Mouse (Mus musculus) left cerebral cortex, adult 18-20 months (tissue): ENCODE data around the gene Zfp937. TPM values are rescaled to one million over a fixed set of nuclear protein-coding genes. Genes with fewer than 3 reads are reported as not detected.
"Not testable (repeated sequence)": the region's sequence is repeated elsewhere in the genome, so short reads cannot be mapped to it uniquely, and the experiment has no call there.

Experiments
- DNase-seq, 2 experiments: peaks; one replicate each; pipeline ENCODE4 v3.0.0; 2021 to 2022; ENCODE audit warnings: low spot score in 2 of 2, mixed read lengths in 1 of 2
- long read RNA-seq, 2 experiments: library from polyadenylated mRNA; stranded (forward); transcript quantifications; one replicate each; pipeline ENCODE4 v2.0.0; 2021
- total RNA-seq, 2 experiments: library from RNA; stranded (reverse); gene quantifications; 2 replicates each; pipeline ENCODE4 v1.2.3; 2021

The Zfp937 gene
- total RNA-seq, result 10 to 100 TPM; 10.0 to 11.6 TPM
- long read RNA-seq, experiment 1, partial matches to known transcripts, result 2 of 7 reads
- long read RNA-seq, experiment 1, other reads (novel, unspliced or antisense), result 3 of 7 reads
- long read RNA-seq, experiment 2, partial matches to known transcripts, result 0 of 2 reads
- long read RNA-seq, experiment 2, other reads (novel, unspliced or antisense), result 2 of 2 reads

DNA sequence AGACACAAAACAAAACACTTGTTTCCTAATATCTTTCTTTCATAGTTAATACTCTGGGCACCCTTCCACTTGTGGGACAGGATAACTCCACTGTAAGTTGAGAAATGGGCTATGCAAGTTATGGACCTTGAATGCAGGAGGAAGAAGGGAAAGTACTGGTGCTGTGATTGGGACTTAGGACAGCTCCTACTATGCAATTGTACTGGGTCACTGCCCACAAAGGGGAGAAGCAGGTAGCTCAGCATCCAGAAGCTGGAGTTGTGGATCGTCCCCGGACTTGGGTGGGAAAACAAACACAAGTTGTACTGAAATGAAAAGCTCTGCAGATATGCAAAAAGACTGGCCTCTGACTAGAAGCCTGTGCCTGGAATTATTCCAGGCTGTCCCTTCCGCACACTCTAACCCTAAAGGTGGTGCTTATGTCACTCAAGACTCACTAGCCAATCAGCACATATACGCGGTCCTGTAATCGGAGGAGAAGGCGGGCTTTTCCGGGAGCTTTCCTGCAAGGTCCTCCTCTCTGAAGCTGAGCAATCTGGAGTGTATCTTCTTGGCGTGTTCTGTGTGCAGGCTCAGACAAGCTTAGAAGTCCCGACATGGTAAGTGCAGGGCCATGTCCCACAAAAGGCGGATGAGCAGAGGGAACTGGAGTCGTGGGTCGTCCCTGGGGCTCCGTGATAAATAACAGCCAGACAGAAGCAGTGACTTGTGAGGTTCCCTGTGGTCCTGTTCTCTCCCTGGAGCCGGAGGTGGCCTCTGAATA lies at the start of gene Zfp937:
TSS of gene Zfp937 (plus strand) at position 474 of the 763 bp plus-strand sequence.
- peak; percentile 72 to 81 for DNase-seq

GRCm38 (mm10) chr2:150173833-150174232 lies 44.0 kb upstream of the Zfp937 start:
- DNase-seq, result no peak

DNA sequence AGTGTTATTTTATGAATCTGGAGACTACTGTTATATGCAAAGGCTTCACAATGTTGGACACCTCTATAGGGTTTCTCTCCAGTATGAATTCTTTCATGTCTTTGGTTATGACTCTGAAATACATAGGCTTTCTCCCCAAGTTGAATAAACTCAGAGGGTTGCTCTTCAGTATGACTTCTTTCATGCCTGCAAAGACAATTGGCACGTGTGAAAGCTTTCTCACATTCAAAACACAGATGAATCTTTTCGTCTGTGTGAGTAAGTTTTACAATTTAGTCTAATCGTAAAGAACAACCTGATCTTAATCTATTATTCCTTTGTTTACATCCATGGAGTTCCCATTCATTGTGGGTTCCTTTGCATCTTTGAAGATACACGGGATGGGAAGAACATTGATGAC lies 38.3 kb upstream of the Zfp937 start, which contains the start of gene Gm10770:
TSS of gene Gm10770 (minus strand) at position 101 of the 400 bp plus-strand sequence.
- DNase-seq, result not testable (repeated sequence)

DNA sequence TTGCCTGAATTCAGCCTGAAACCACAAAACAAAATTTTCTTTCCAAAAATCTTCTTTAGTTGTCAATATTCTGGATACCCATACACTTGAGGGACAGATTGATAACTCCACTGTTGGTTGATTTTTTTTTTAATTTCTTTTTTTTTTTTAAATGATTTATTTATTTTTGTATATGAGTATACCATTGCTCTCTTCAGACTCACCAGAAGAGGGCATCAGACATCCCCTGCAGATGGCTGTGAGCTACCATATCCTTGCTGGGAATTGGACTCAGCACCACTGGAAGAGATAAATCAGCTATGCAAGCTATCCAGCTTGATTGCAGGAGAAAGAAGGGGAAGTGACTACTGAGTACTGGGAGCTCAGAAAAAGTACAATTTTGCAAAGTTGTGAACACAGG lies 36.8 kb upstream of the Zfp937 start:
- DNase-seq, result not testable (repeated sequence)

GRCm38 (mm10) chr2:150181570-150181999 lies 36.3 kb upstream of the Zfp937 start, which contains the start of gene Gm14139:
Gm14139 (plus strand) TSS chr2:150181755.
- DNase-seq, result not testable (repeated sequence)

GRCm38 (mm10) chr2:150218363-150218725 lies 471 bp downstream of the Zfp937 start:
- not testable (repeated sequence) for DNase-seq

DNA sequence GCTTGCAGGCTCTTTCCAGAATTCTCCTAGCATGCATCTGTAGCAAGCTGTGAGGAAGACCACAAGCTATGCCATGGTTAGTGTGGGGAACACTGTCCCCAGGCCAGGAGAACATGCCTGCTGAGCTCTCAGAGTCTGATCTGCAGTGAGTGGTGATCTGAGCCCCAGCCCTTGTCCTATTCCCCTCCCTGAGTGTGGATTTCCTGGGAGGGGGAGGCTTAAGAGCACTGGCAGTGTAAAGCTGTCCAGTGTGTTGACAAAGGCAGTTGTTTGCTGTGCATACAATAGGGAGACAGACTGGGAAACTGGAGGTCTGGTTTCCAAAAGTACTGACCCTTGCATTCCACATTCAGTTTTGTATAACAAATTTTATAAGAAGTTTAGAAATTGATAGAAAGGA lies 5.4 kb downstream of the Zfp937 start:
- not testable (repeated sequence) for DNase-seq

- no peak for DNase-seq
Measured at GRCm38 (mm10) chr2:150243211-150243610, 25.3 kb downstream of the Zfp937 start.

- not testable (repeated sequence) for DNase-seq
Measured at GRCm38 (mm10) chr2:150255491-150255890, 37.6 kb downstream of the Zfp937 start, which contains the start of gene Gm21994. Gm21994 (minus strand) TSS chr2:150255591.

GRCm38 (mm10) chr2:150256861-150257260 lies 39.0 kb downstream of the Zfp937 start:
- DNase-seq, result not testable (repeated sequence)

DNA sequence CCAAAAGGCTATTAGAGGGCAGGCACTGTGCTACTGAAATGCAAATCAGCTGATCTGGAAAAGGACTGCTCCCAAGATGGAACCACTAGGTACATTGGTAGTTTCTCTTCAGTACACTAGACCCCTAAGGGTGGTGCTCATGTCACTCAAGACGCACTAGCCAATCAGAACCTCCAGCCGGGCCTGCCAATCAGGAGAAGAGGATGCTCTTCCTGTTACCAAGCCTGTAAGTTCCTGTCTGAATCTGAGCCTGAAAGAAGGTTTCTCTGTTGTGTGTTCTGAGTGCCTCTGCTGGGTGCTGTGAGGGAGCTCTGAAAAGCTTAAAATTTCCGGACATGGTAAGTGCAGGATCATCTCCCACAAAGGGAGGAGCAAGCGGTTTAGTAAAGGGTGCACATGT lies 39.4 kb downstream of the Zfp937 start, which contains the start of gene Gm14124:
TSS of gene Gm14124 (plus strand) at position 227 of the 400 bp plus-strand sequence.
- DNase-seq, result not testable (repeated sequence)

Other genes starting within 250 kb of the Zfp937 start
- 10 to 100 TPM; 10.1 to 11.0 TPM for gene Zfp120, start 81.4 kb upstream of the Zfp937 start, total RNA-seq
- not detected for gene Gm10770, start 38.4 kb upstream of the Zfp937 start, total RNA-seq
- not detected for gene Gm14139, start 36.3 kb upstream of the Zfp937 start, total RNA-seq
- 1 to 10 TPM; 7.8 to 8.2 TPM for gene Gm21994, start 37.5 kb downstream of the Zfp937 start, total RNA-seq
- gene Gm14124, start 39.4 kb downstream of the Zfp937 start, total RNA-seq, result under 1 TPM; 0.21 to 0.28 TPM
- gene Gm10130, start 105.6 kb downstream of the Zfp937 start, total RNA-seq, result 1 to 10 TPM; 2.0 to 2.2 TPM
- 1 to 10 TPM; 8.1 to 9.0 TPM for gene 3300002I08Rik, start 144.7 kb downstream of the Zfp937 start, total RNA-seq
- 1 to 10 TPM; 7.7 to 8.0 TPM for gene Zfp442, start 233.4 kb downstream of the Zfp937 start, total RNA-seq